Mouse (Mus musculus) small intestine, adult 2 months (tissue): ENCODE measurements around the gene Cyp4a31. TPM values are rescaled to one million over a fixed set of nuclear protein-coding genes. Genes with fewer than 3 reads are reported as not detected.
"Not testable (repeated sequence)": the region's sequence is repeated elsewhere in the genome, so short reads cannot be mapped to it uniquely, and the experiment has no call there.

ENCODE experiments used
- H3K27ac ChIP-seq: fragments of 200-500 bp; 2 replicates; pipeline ENCODE4 v1.5.1; 2012; ENCODE audit warnings: low read depth, low read length, control low read depth, inconsistent platforms; ENCODE audit not compliant: insufficient read depth
- H3K27me3 ChIP-seq: fragments of 200-500 bp; 2 replicates; pipeline ENCODE4 v1.6.1; 2012; ENCODE audit warnings: mild to moderate bottlenecking, moderate library complexity, low read length, inconsistent platforms; ENCODE audit not compliant: control insufficient read depth, insufficient read depth
- H3K36me3 ChIP-seq: fragments of 200-500 bp; 2 replicates; pipeline ENCODE4 v1.6.1; 2012; ENCODE audit warnings: mild to moderate bottlenecking, low read length, control low read depth, inconsistent platforms; ENCODE audit not compliant: control insufficient read depth, insufficient read depth
- H3K4me1 ChIP-seq: fragments of 200-500 bp; 2 replicates; pipeline ENCODE4 v1.6.1; 2012; ENCODE audit warnings: low read length, inconsistent platforms, mixed read lengths; ENCODE audit not compliant: control insufficient read depth, insufficient read depth, insufficient read length
- H3K4me3 ChIP-seq: fragments of 200-500 bp; 2 replicates; pipeline ENCODE4 v1.5.1; 2012; ENCODE audit warnings: low read depth, mild to moderate bottlenecking, control low read depth, inconsistent platforms, low read length, moderate library complexity
- CTCF ChIP-seq: fragments of 200-500 bp; IDR thresholded peaks from 2 replicates; pipeline ENCODE4 v1.5.1; 2012; ENCODE audit warnings: low read depth, mild to moderate bottlenecking, control low read depth, inconsistent platforms, low read length, moderate library complexity, mixed read lengths; ENCODE audit not compliant: insufficient replicate concordance, insufficient read length; ENCODE audit errors: extremely low read depth
- POLR2A ChIP-seq: fragments of 200-500 bp; IDR thresholded peaks from 2 replicates; pipeline ENCODE4 v1.6.1; 2012; ENCODE audit warnings: low read depth, mild to moderate bottlenecking, control low read depth, inconsistent platforms, low read length, moderate library complexity
- WGBS: fragments of 180-500 bp; shearing (Covaris S2); methylation state at CpG from one replicate; pipeline ENCODE4 v1.1.7; 2018; 5-methylcytosine and 5-hydroxymethylcytosine counted together
- polyA plus RNA-seq: library from polyadenylated mRNA; depleted of rRNA; stranded (reverse); fragments of >200 nt; gene quantifications from 2 replicates; pipeline ENCODE4 v1.2.3, GENCODE M21; 2012

The Cyp4a31 gene
- polyA plus RNA-seq, 1 experiment: not detected

- WGBS: 23% methylated on average over 2 of the region's 2 CpGs
- Histone ChIP-seq H3K4me1 (no peaks in the 10 kb centered on the region; the same call in 1 of the 2 replicates), H3K27ac (no peak overlapping the region), H3K36me3 (no peaks in the 10 kb centered on the region), H3K4me3 (no peak overlapping the region), H3K27me3 (no peaks in the 10 kb centered on the region)
- no peak for TF ChIP-seq CTCF
- no peak for TF ChIP-seq POLR2A
These were observed 7.9 kb upstream of the Cyp4a31 start for GRCm38 (mm10) chr4:115555513-115555912.

- no peak for TF ChIP-seq POLR2A
- no peak for TF ChIP-seq CTCF
- no peaks in the 10 kb centered on the region for H3K27me3 ChIP-seq
- H3K4me3 ChIP-seq: no peak overlapping the region
- WGBS: 72% methylated on average over 4 of the region's 4 CpGs
- no peaks in the 10 kb centered on the region for H3K36me3 ChIP-seq
- no peak overlapping the region for H3K27ac ChIP-seq
- H3K4me1 ChIP-seq: no peaks in the 10 kb centered on the region; the same call in 1 of the 2 replicates
These were observed 5.4 kb upstream of the Cyp4a31 start for GRCm38 (mm10) chr4:115557861-115558561.

GRCm38 (mm10) chr4:115561236-115561635 is 2.2 kb upstream of the Cyp4a31 start:
- not testable (repeated sequence) for H3K36me3 ChIP-seq, H3K4me1 ChIP-seq, H3K27me3 ChIP-seq, H3K27ac ChIP-seq, H3K4me3 ChIP-seq
- 75% methylated on average over 5 of the region's 5 CpGs for WGBS

- WGBS: 43% methylated on average over 6 of the region's 6 CpGs
- not testable (repeated sequence) for H3K27me3 ChIP-seq
These were observed 1.2 kb downstream of the Cyp4a31 start for GRCm38 (mm10) chr4:115564469-115565225.

DNA sequence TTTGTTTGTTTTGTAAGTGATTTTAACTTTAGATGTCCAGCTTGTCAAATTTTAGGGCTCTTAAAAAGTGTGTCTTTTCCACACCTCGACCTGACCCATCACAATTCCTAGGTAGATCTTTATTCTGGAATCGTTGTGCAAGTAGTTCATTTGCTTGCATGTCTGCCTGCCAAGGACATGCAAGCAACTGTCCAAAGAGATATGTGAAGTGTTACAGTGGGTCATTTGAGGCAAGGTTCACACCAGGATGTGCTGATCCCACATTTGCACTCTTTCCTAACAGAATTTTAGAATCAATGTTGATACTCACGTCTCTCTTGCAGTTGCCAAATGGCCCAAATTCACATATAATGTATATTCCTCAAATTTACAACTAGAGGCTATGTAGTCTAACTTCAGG is 11.8 kb downstream of the Cyp4a31 start:
- H3K4me3 ChIP-seq: no peak overlapping the region
- TF ChIP-seq POLR2A: no peak
- TF ChIP-seq CTCF: no peak
- no peaks in the 10 kb centered on the region for H3K36me3 ChIP-seq
- no peaks in the 10 kb centered on the region for H3K27me3 ChIP-seq
- WGBS: 80% methylated on average over 3 of the region's 3 CpGs
- no peaks in the 10 kb centered on the region for H3K4me1 ChIP-seq
- H3K27ac ChIP-seq: no peak overlapping the region

More at GRCm38 (mm10) chr4:115564469-115565225, 1.2 kb downstream of the Cyp4a31 start:
- H3K27ac ChIP-seq, H3K4me3 ChIP-seq, H3K4me1 ChIP-seq, H3K36me3 ChIP-seq: not testable (repeated sequence)

- no peak for TF ChIP-seq CTCF
- no peak overlapping the region for H3K4me3 ChIP-seq
- H3K36me3 ChIP-seq: no peaks in the 10 kb centered on the region
- H3K4me1 ChIP-seq: no peaks in the 10 kb centered on the region
- WGBS: 77% methylated on average over 2 of the region's 2 CpGs
- H3K27me3 ChIP-seq: no peaks in the 10 kb centered on the region
- no peak overlapping the region for H3K27ac ChIP-seq
These were observed 12.3 kb downstream of the Cyp4a31 start for GRCm38 (mm10) chr4:115575776-115576175.

- no peak for TF ChIP-seq CTCF
- TF ChIP-seq POLR2A: no peak
- Histone ChIP-seq H3K27me3 (no peaks in the 10 kb centered on the region), H3K4me1 (0 out of 2 replicates have a peak, but pooled peaks cover 1% of the 10 kb centered on the region), H3K36me3 (no peaks in the 10 kb centered on the region), H3K4me3 (no peak overlapping the region), H3K27ac (no peak overlapping the region)
These were observed 19.6 kb downstream of the Cyp4a31 start for GRCm38 (mm10) chr4:115583036-115583435.
